Mouse (Mus musculus) CH12.LX (cell line): ENCODE data around the gene Gm10320. TPM values are rescaled to one million over a fixed set of nuclear protein-coding genes. Genes with fewer than 3 reads are reported as not detected.

Experiments used
- DNase-seq: peaks from one replicate; pipeline ENCODE4 v3.0.0-alpha.2; 2013; ENCODE audit errors: extremely low read depth
- H3K27ac ChIP-seq: 2 replicates; pipeline ENCODE4 v1.5.1; 2012; ENCODE audit warnings: low read depth, mild to moderate bottlenecking, control low read depth, moderate library complexity; ENCODE audit not compliant: insufficient read depth
- H3K27me3 ChIP-seq: replicated peaks from 2 replicates; pipeline ENCODE3; 2012; ENCODE audit warnings: inconsistent platforms
- H3K36me3 ChIP-seq, 2 experiments: replicated peaks in 1 of 2; 2 replicates each; pipeline versions ENCODE3 to v1.6.1; 2012; ENCODE audit warnings: inconsistent platforms in 1 of 2, low read length in 1 of 2, mild to moderate bottlenecking in 1 of 2, mixed read lengths in 1 of 2, moderate library complexity in 1 of 2; ENCODE audit not compliant: control insufficient read depth in 1 of 2, insufficient read depth in 1 of 2
- H3K4me1 ChIP-seq, 2 experiments: 2 replicates each; pipeline ENCODE4 v1.6.1; 2012; ENCODE audit warnings: inconsistent platforms in 1 of 2, moderate library complexity in 1 of 2; ENCODE audit not compliant: insufficient read depth in 2 of 2, control insufficient read depth in 1 of 2
- H3K4me2 ChIP-seq: 2 replicates; pipeline ENCODE4 v1.6.1; 2012; ENCODE audit warnings: low read depth, mild to moderate bottlenecking, control low read depth; ENCODE audit not compliant: poor library complexity, insufficient read depth, severe bottlenecking
- H3K4me3 ChIP-seq, 3 experiments: fragments of 150-350 bp in 1 of 3; sonication (generic) in 1 of 3; replicated peaks in 1 of 3; 2 replicates each; pipeline versions ENCODE3 to v1.5.1; 2011 to 2012; ENCODE audit warnings: low read depth in 2 of 3, low read length in 2 of 3, mild to moderate bottlenecking in 2 of 3, moderate library complexity in 2 of 3, control low read depth in 1 of 3, improper control_type of control experiment in 1 of 3, inconsistent platforms in 1 of 3, mixed read lengths in 1 of 3; ENCODE audit not compliant: poor library complexity in 1 of 3
- H3K79me2 ChIP-seq: replicated peaks from 2 replicates; pipeline ENCODE4 v1.6.1; 2012; ENCODE audit warnings: mild to moderate bottlenecking, moderate library complexity; ENCODE audit not compliant: control insufficient read depth, poor library complexity, insufficient read depth, severe bottlenecking; ENCODE audit errors: extremely low read depth
- H3K9ac ChIP-seq: 2 replicates; pipeline ENCODE4 v1.6.1; 2012; ENCODE audit warnings: low read depth, mild to moderate bottlenecking, control low read depth, moderate library complexity; ENCODE audit not compliant: insufficient read depth
- H3K9me3 ChIP-seq: replicated peaks from 2 replicates; pipeline ENCODE3; 2012; ENCODE audit warnings: low read length, inconsistent platforms, mixed read lengths
- CHD2 ChIP-seq: IDR thresholded peaks from 2 replicates; pipeline ENCODE4 v1.6.1; 2011; ENCODE audit warnings: low read length, improper control_type of control experiment
- CTCF ChIP-seq, 2 experiments: IDR thresholded peaks in 1 of 2; conservative IDR thresholded peaks in 1 of 2; 2 replicates each; pipeline ENCODE4 v1.5.1; 2011 to 2012; ENCODE audit warnings: low read depth in 2 of 2, low read length in 2 of 2, improper control_type of control experiment in 1 of 2, inconsistent platforms in 1 of 2, mild to moderate bottlenecking in 1 of 2, moderate library complexity in 1 of 2
- ELF1 ChIP-seq: IDR thresholded peaks from 2 replicates; pipeline ENCODE4 v1.6.1; 2014; ENCODE audit warnings: low read depth, mild to moderate bottlenecking, inconsistent platforms, low read length, improper control_type of control experiment
- EP300 ChIP-seq: IDR thresholded peaks from 2 replicates; pipeline ENCODE4 v1.6.1; 2011; ENCODE audit warnings: low read length, improper control_type of control experiment
- HCFC1 ChIP-seq: IDR thresholded peaks from 2 replicates; pipeline ENCODE4 v1.6.1; 2012; ENCODE audit warnings: low read depth, mild to moderate bottlenecking, inconsistent platforms, low read length, improper control_type of control experiment
- JUN ChIP-seq: IDR thresholded peaks from 2 replicates; pipeline ENCODE4 v1.6.1; 2011; ENCODE audit warnings: low read depth, mild to moderate bottlenecking, low read length, improper control_type of control experiment, moderate library complexity; ENCODE audit not compliant: insufficient read depth
- KAT2A ChIP-seq: IDR thresholded peaks from 2 replicates; pipeline ENCODE4 v1.6.1; 2012; ENCODE audit warnings: low read length, improper control_type of control experiment, inconsistent platforms; ENCODE audit not compliant: insufficient replicate concordance
- MAFK ChIP-seq: IDR thresholded peaks from 2 replicates; pipeline ENCODE4 v1.6.1; 2011; ENCODE audit warnings: low read length, improper control_type of control experiment; ENCODE audit not compliant: insufficient replicate concordance
- MAZ ChIP-seq: IDR thresholded peaks from 2 replicates; pipeline ENCODE4 v1.6.1; 2012; ENCODE audit warnings: low read depth, mild to moderate bottlenecking, inconsistent platforms, low read length, improper control_type of control experiment, moderate library complexity
- MEF2A ChIP-seq: IDR thresholded peaks from 2 replicates; pipeline ENCODE4 v1.6.1; 2014; ENCODE audit warnings: low read depth, mild to moderate bottlenecking, inconsistent platforms, low read length, improper control_type of control experiment, borderline replicate concordance
- MYC ChIP-seq: IDR thresholded peaks from 2 replicates; pipeline ENCODE4 v1.6.1; 2011; ENCODE audit warnings: low read depth, mild to moderate bottlenecking, improper control_type of control experiment, low read length
- NRF1 ChIP-seq: IDR thresholded peaks from 2 replicates; pipeline ENCODE4 v1.6.1; 2014; ENCODE audit warnings: low read depth, mild to moderate bottlenecking, inconsistent platforms, low read length, improper control_type of control experiment, moderate library complexity
- POLR2A ChIP-seq: IDR thresholded peaks from 2 replicates; pipeline ENCODE4 v1.6.1; 2011; ENCODE audit warnings: low read depth, mild to moderate bottlenecking, improper control_type of control experiment, low read length
- POLR2AphosphoS2 ChIP-seq: IDR thresholded peaks from 2 replicates; pipeline ENCODE4 v1.6.1; 2011; ENCODE audit warnings: low read depth, low read length, improper control_type of control experiment
- SIN3A ChIP-seq: IDR thresholded peaks from 2 replicates; pipeline ENCODE4 v1.6.1; 2012; ENCODE audit warnings: low read length, improper control_type of control experiment, inconsistent platforms
- SMC3 ChIP-seq: IDR thresholded peaks from 2 replicates; pipeline ENCODE4 v1.6.1; 2011; ENCODE audit warnings: low read depth, low read length, improper control_type of control experiment
- USF2 ChIP-seq: conservative IDR thresholded peaks from 2 replicates; pipeline ENCODE4 v1.6.1; 2011; ENCODE audit warnings: low read depth, low read length, improper control_type of control experiment
- ZNF384 ChIP-seq: IDR thresholded peaks from 2 replicates; pipeline ENCODE4 v1.6.1; 2012; ENCODE audit warnings: low read depth, low read length, improper control_type of control experiment, inconsistent platforms
- dilution Hi-C: fragments of 300-500 bp; cut with MboI; formaldehyde crosslinking; loops from 2 replicates; pipeline ENCODE4 v1.14.3; 2020; ENCODE audit warnings: low sequenced_read_pairs; ENCODE audit not compliant: extremely low pct_unique_long_range_greater_than_20kb, extremely low pct_ligation_motif_present
- in situ Hi-C: fragments of 300-500 bp; cut with MboI; formaldehyde crosslinking; loops from 3 replicates; pipeline ENCODE4 v1.14.3; 2019; ENCODE audit warnings: low sequenced_read_pairs, low pct_ligation_motif_present, low pct_unique_long_range_greater_than_20kb, mixed read lengths
- polyA plus RNA-seq: library from polyadenylated mRNA; unstranded; fragments of >175 nt; gene quantifications from 2 replicates; pipeline ENCODE4 v1.2.1, GENCODE M21; 2012; ENCODE audit warnings: low read depth; ENCODE audit not compliant: insufficient read length
- total RNA-seq, 2 experiments: library from RNA; depleted of rRNA; stranded (reverse); fragments of 300-350 nt in 1 of 2; fragments of >200 nt in 1 of 2; gene quantifications; 2 replicates each; pipeline ENCODE4 v1.2.3; 2012 to 2014

Gene Gm10320
- total and polyA plus RNA-seq, 3 experiments: 1.8 to 13.4 (median 8.0) TPM

- in situ Hi-C loops: no loop called here
- H3K4me1 ChIP-seq: peaks cover 0 to 27% of the 10 kb centered on the region in 2 experiments; a peak in 2 of 4 replicates
- no peak for TF ChIP-seq CTCF (conservative IDR thresholded peaks at IDR 0.05 in 1 of 2, IDR thresholded peaks at IDR 0.05 in 1 of 2; ENCODE audit: low read depth in 2 of 2, low read length in 2 of 2)
- TF ChIP-seq POLR2AphosphoS2: no peak
- no peak for TF ChIP-seq ZNF384
- TF ChIP-seq EP300: no peak
- TF ChIP-seq MAZ: no peak
- TF ChIP-seq KAT2A: no peak
- no peak for TF ChIP-seq SMC3
- no peak for TF ChIP-seq CHD2
- TF ChIP-seq USF2: no peak
- no peak for TF ChIP-seq MEF2A
- no peak for TF ChIP-seq JUN
- TF ChIP-seq POLR2A: no peak
- TF ChIP-seq NRF1: no peak
- TF ChIP-seq ELF1: no peak
- no peak for TF ChIP-seq MYC
- no peak for TF ChIP-seq SIN3A
- no peak for TF ChIP-seq HCFC1
- H3K4me2 ChIP-seq: no peak overlapping the region
- no peak overlapping the region for H3K4me3 ChIP-seq
- dilution Hi-C loops: no loop called here
- no peak overlapping the region for H3K27ac ChIP-seq
- no peak overlapping the region for H3K9ac ChIP-seq
- no peaks in the 10 kb centered on the region for H3K27me3 ChIP-seq
- H3K9me3 ChIP-seq: peaks cover 5% of the 10 kb centered on the region
- no peak for DNase-seq
- H3K79me2 ChIP-seq: no peaks in the 10 kb centered on the region
- no peaks in the 10 kb centered on the region for H3K36me3 ChIP-seq
Measured at GRCm38 (mm10) chr13:98531306-98531705, 39.5 kb upstream of the Gm10320 start.

- dilution Hi-C loops: no loop called here
- Histone ChIP-seq H3K27ac (no peak overlapping the region), H3K9me3 (peaks cover 8% of the 10 kb centered on the region), H3K4me3 (no peak overlapping the region), H3K4me1 (no peaks in the 10 kb centered on the region), H3K4me2 (no peak overlapping the region), H3K27me3 (no peaks in the 10 kb centered on the region), H3K79me2 (no peaks in the 10 kb centered on the region), H3K9ac (no peak overlapping the region), H3K36me3 (no peaks in the 10 kb centered on the region)
- no peak for TF ChIP-seq MAFK
- TF ChIP-seq JUN: no peak
- no peak for DNase-seq
- in situ Hi-C loops: no loop called here
Measured at GRCm38 (mm10) chr13:98523719-98524316, 32.0 kb upstream of the Gm10320 start.
